Mouse (Mus musculus) embryonic fibroblast, embryonic 13.5 days (primary cell): ENCODE results near the gene Ppy. TPM values are rescaled to one million over a fixed set of nuclear protein-coding genes. Genes with fewer than 3 reads are reported as not detected.

ENCODE experiments used
- H3K27ac ChIP-seq: 2 replicates; pipeline ENCODE4 v1.5.1; 2012; ENCODE audit warnings: low read length, control low read depth, inconsistent platforms; ENCODE audit not compliant: insufficient read depth
- H3K4me1 ChIP-seq: 2 replicates; pipeline ENCODE4 v1.6.1; 2011; ENCODE audit warnings: low read length; ENCODE audit not compliant: control insufficient read depth, insufficient read depth
- H3K4me3 ChIP-seq: 2 replicates; pipeline ENCODE4 v1.5.1; 2011; ENCODE audit warnings: mild to moderate bottlenecking, control low read depth, low read length; ENCODE audit not compliant: insufficient read depth
- CTCF ChIP-seq: IDR thresholded peaks from 2 replicates; pipeline ENCODE4 v1.5.1; 2011; ENCODE audit warnings: mild to moderate bottlenecking, control low read depth, low read length, moderate library complexity, borderline replicate concordance; ENCODE audit not compliant: insufficient read depth
- POLR2A ChIP-seq: IDR thresholded peaks from 2 replicates; pipeline ENCODE4 v1.6.1; 2011; ENCODE audit warnings: low read depth, mild to moderate bottlenecking, control low read depth, low read length, moderate library complexity
- polyA plus RNA-seq: library from polyadenylated mRNA; stranded (reverse); fragments of >200 nt; gene quantifications from 2 replicates; pipeline ENCODE4 v1.2.4, GENCODE M21; 2011; ENCODE audit warnings: low read depth; ENCODE audit not compliant: missing spikeins, insufficient read length

Ppy gene
- polyA plus RNA-seq, 1 experiment: not detected

DNA sequence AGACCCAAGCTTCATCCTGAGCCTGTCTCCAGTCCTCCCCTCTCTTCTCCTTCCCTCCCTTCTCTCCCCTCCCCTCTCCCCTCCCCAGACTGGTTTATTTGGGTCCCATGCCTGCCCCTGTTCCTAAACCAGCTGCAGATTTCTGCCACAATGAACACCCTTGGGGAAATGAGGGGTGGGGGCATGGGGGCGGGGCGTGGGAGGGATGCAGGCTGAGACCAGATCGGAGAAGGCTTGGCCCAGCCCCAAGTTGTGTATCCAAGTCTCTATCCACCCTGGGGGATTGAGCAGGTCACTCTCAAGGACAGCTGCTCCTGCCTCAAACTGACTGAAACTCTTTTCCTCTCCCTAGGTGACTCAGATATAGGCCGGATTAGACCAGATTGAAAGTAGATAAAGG is 33.4 kb upstream of the Ppy start:
- H3K27ac ChIP-seq: no peak overlapping the region
- TF ChIP-seq CTCF: no peak
- TF ChIP-seq POLR2A: no peak
- H3K4me3 ChIP-seq: no peak overlapping the region
- no peaks in the 10 kb centered on the region for H3K4me1 ChIP-seq

DNA sequence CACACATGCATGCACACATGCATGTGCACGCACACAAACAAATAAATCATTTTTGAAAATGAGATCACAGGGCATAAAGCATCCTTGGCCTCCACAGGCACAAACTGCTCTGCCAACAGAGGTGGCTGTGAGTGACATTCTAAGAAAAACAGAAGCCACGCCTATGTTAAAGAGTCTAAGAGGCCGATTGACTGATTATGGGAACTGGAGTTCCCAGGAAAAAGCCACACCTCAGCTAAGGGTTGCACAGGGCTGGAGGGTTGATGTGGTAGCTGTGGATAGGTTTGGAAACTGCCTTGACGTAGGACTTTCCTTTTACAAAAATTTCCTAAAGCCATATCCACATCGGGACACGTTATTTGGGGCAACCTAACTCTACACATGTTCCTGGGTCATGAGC is 16.3 kb upstream of the Ppy start:
- TF ChIP-seq POLR2A (no peak), CTCF (no peak)
- Histone ChIP-seq H3K27ac (no peak overlapping the region), H3K4me3 (no peak overlapping the region), H3K4me1 (no peaks in the 10 kb centered on the region)

DNA sequence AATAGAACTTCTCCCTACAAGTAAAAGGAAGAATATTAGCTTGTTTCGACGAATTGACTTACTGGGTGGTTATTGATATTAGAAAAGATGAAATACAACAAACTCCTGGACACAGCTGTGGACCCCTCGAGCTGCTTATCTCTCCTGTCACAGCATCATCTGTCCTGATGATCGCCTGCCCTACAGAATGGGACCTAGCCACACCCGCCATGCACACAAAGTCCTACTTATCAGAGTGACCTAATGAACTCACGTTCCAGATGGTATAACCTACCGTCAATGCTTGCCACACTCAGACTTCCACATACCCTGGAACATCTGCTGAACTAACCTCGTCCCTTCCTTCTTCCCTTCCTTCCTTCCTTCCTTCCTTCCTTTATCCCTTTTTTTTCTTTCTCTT is 15.1 kb upstream of the Ppy start:
- Histone ChIP-seq H3K27ac (no peak overlapping the region), H3K4me3 (no peak overlapping the region), H3K4me1 (no peaks in the 10 kb centered on the region)
- TF ChIP-seq POLR2A (no peak), CTCF (no peak)

DNA sequence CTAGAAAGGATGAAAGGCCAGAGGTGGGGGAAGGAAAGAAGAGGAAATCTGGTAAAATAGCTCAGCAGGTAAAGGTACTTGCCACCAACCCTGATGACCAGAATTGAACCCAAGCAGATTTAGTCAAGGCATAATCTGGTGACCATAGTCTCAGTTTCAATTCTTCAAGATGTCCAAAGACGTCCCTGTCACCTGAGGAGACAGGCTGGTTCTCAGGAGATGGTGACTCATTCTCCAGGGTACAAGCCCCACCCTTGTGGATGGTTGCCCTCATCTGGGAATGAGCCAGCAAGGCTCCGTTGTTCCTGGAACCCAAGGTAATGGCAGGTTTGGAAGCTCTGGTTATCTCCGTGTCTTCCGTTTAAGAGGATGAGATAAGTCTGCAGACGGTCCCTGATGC is 10.5 kb upstream of the Ppy start:
- TF ChIP-seq CTCF: no peak
- TF ChIP-seq POLR2A: no peak
- no peak overlapping the region for H3K27ac ChIP-seq
- no peaks in the 10 kb centered on the region for H3K4me1 ChIP-seq
- H3K4me3 ChIP-seq: no peak overlapping the region

DNA sequence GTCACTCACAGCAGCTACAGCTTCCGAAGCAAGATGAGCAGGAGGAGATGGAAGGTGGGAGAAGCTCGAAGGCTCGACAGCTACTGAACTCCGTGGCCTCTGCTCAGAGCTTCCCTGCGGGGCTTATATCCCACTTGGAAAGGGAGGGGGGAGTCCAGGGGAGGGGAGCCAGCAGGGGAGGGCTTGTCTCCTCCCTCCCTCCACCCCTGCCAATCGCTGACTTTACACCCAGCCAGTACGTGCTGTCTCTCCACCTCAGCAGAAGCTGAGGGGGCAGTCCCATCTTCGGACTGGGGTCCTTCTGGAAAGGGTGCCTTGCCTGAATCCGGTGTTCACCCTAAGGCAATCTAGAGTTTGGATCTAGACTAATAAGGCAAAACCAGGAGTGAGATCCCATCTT is 6.6 kb upstream of the Ppy start, which contains the start of gene Pyy:
TSS of gene Pyy (minus strand) at position 101 of the 400 bp plus-strand sequence.
- no peaks in the 10 kb centered on the region for H3K4me1 ChIP-seq
- H3K4me3 ChIP-seq: no peak within 1 kb of the TSS
- TF ChIP-seq POLR2A (no peak), CTCF (no peak)
- H3K27ac ChIP-seq: no peak within 1 kb of the TSS

DNA sequence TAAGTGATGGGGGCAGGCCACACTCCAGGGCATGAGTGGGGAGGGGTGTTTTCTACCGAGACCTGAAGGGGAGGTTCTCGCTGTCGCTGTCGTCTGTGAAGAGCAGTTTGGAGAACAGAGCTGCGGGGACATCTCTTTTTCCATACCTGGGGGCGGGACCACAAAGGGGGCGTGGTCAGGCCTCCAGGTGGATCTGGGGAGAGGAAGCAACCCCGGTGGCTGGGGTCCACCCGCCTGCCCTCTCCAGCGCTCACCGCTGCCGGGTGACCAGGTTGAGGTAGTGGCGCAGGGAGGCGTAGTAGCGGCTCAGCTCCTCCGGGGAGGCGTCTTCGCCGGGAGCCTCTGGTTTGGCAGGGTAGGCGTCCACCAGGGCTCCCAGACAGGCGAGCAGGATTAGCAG is 5.8 kb upstream of the Ppy start:
- Histone ChIP-seq H3K4me3 (no peak overlapping the region), H3K4me1 (no peaks in the 10 kb centered on the region), H3K27ac (no peak overlapping the region)
- TF ChIP-seq CTCF (no peak), POLR2A (no peak)

DNA sequence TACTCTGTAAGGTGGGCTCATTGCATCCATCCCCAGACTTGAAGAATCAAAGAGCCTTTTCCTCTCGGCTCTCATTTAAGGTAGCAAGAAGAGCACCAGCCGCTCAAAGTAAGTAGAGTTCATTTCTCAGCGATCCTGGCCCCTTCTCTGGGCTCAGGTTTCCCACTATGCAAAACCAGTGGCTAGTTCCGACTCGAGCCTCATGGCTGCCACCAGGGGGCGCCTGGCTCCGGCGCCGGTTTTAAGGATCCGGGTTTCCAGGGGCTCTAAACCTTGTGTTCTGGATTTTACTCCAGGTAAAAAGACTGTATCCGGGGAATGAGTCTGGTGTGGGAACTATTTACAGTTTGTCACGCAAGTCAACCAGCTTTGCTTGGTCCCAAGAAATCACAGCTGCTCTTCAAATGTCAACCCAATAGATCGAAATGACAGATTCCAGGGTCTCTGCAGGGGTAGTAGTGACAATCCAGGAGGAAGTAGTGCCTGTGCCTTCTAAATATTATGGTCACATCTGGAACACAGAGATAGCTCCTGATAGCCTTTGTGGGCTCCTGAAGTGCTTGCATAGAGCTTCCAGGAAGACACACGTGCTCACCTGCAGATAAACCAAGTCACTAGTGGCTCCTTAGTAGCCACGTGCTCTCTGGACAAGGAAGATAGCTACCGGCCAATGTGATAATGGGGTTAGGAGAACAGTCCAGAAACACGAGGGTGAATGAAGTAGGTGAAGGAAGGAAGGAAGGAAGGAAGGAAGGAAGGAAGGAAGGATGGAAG is 1.6 kb upstream of the Ppy start:
- TF ChIP-seq POLR2A (no peak), CTCF (peak; percentile 45; the same call in 1 of the 2 replicates)
- Histone ChIP-seq H3K4me1 (no peaks in the 10 kb centered on the region), H3K4me3 (no peak overlapping the region), H3K27ac (no peak overlapping the region)

DNA sequence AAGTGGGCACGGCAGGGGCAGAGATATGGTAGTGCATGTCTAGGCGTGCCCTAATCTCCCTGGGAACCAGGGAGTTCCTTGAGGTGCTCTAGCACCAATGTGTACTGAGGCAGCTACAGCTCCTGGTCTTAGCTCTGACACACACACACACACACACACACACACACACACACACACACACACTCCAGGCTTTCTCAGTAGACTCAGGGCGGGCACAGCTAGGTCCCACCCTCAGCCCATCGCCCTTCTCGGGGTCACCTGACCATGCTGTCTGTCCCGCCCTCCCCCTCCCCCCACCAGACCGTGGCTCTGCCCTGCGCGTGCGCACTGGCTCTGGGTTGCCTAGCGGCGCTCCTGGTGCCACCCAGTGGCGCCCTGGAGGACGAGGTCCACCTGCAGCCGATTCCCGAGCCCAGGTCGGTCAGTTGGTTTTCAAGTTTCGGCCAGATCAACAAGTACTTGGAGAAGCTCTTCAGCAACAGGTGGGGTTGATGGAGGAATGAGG is 4.2 kb downstream of the Ppy start:
- Histone ChIP-seq H3K4me3 (no peak overlapping the region), H3K27ac (no peak overlapping the region), H3K4me1 (no peaks in the 10 kb centered on the region)
- TF ChIP-seq CTCF (peak; percentile 43), POLR2A (peak; percentile 43; the same call in 1 of the 2 replicates)

DNA sequence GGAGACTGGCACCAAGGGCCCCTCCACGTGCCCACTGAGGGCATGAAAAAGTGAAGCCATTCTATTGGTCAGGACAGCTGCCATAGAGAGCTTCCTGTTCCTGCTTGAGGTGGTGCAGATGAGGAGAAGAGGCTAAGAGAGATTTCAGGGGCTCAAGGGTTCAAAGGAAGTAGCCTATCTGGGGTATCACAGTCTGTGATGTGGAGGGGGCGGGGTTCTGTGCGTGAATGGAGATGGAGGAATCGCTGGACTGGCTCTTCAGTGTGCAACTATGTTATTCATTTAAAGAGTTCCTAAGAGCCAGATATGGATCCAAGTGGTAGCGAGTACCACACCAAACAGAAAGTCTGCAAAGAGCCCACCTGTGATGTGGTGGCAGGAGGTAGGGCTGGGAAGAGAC is 4.7 kb downstream of the Ppy start:
- no peak overlapping the region for H3K4me3 ChIP-seq
- no peak overlapping the region for H3K27ac ChIP-seq
- no peak for TF ChIP-seq CTCF
- TF ChIP-seq POLR2A: no peak
- H3K4me1 ChIP-seq: no peaks in the 10 kb centered on the region

DNA sequence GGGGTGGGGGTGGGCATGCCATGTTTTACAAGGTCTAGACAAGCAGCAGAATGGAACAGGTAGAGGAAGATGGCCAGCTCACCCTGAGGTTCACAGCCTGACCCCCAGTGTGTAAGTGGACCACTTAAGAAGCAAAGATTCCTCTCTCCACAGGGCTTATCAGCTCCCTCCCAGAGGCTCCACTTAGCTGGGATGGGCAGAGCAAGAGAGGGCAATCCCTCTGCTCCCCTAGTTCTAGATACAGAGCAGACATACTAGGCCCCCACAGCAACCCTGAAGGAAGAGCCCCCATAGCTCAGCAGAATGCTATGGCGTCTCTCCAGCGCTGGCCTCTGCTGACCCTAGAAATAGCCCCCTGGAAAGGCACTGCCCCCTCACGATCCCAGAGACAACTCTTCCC is 5.4 kb downstream of the Ppy start:
- TF ChIP-seq POLR2A (no peak), CTCF (no peak)
- H3K4me3 ChIP-seq: no peak overlapping the region
- H3K4me1 ChIP-seq: no peaks in the 10 kb centered on the region
- no peak overlapping the region for H3K27ac ChIP-seq
